Mouse (Mus musculus): ENCODE results near the gene Pts. TPM values are rescaled to one million over a fixed set of nuclear protein-coding genes. Genes with fewer than 3 reads are reported as not detected.

Gene Pts
- polyA plus RNA-seq, 2 experiments = 64.2 to 64.3 TPM

GRCm38 (mm10) chr9:50500467-50500973 lies 28.0 kb downstream of the Pts start:
- no peak for TF ChIP-seq POLR2A (IDR thresholded peaks at IDR 0.05; ENCODE audit: borderline replicate concordance, extremely low read depth, insufficient read depth, insufficient read length)
- H3K4me1 ChIP-seq (ENCODE audit: control insufficient read depth, insufficient read depth, low read length) = no peaks in the 10 kb centered on the region
- no peak for DNase-seq (ENCODE audit: low spot score)
- no peaks in the 10 kb centered on the region for H3K36me3 ChIP-seq (ENCODE audit: control insufficient read depth, insufficient read depth, low read length)
- 68% methylated on average over 15 of the region's 15 CpGs for WGBS
- no peak for ATAC-seq (ENCODE audit: low FRiP score, low read depth)
- H3K9me3 ChIP-seq (ENCODE audit: control insufficient read depth, low read length) = no peaks in the 10 kb centered on the region
- H3K27me3 ChIP-seq (ENCODE audit: control insufficient read depth, insufficient read depth, low read length) = no peaks in the 10 kb centered on the region
- peak overlapping the region; percentile 42 for H3K4me2 ChIP-seq (replicated peaks; ENCODE audit: low read depth, low read length, severe bottlenecking)
- no peak overlapping the region for H3K9ac ChIP-seq (ENCODE audit: low read depth, low read length, severe bottlenecking)
- H3K27ac ChIP-seq (replicated peaks; ENCODE audit: low read depth, low read length) = no peak overlapping the region
- peak overlapping the region; percentile 27 for H3K4me3 ChIP-seq (replicated peaks; ENCODE audit: low read length)

DNA sequence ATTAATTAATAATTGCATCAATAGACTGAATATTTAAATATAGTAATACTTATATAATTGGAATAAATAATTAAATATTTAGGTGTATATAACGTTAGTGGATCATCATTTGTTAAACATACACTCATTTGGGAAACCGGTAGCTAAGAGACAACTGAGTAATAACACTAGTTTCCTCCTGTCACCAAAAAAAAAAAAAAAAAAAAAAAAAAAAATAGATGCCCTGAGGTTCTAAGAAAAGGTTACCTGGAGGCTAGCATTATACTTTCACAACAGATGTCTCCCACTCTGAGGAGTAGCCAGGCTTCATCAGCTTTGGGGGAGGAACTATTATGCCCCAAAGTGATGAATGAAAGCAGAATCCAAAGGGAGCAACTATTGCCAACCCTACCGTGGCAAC lies 28.7 kb downstream of the Pts start:
- Histone ChIP-seq H3K4me3 (replicated peaks; ENCODE audit: low read length) (no peak overlapping the region), H3K27ac (replicated peaks; ENCODE audit: low read depth, low read length) (no peak overlapping the region), H3K4me1 (ENCODE audit: control insufficient read depth, insufficient read depth, low read length) (no peaks in the 10 kb centered on the region), H3K9ac (ENCODE audit: low read depth, low read length, severe bottlenecking) (no peak overlapping the region), H3K27me3 (ENCODE audit: control insufficient read depth, insufficient read depth, low read length) (no peaks in the 10 kb centered on the region), H3K9me3 (ENCODE audit: control insufficient read depth, low read length) (no peaks in the 10 kb centered on the region), H3K36me3 (ENCODE audit: control insufficient read depth, insufficient read depth, low read length) (no peaks in the 10 kb centered on the region), H3K4me2 (replicated peaks; ENCODE audit: low read depth, low read length, severe bottlenecking) (no peak overlapping the region)
- ATAC-seq (ENCODE audit: low FRiP score, low read depth) = no peak
- no peak for TF ChIP-seq POLR2A (IDR thresholded peaks at IDR 0.05; ENCODE audit: borderline replicate concordance, extremely low read depth, insufficient read depth, insufficient read length)
- DNase-seq (ENCODE audit: low spot score) = no peak
- WGBS = 92% methylated on average over 3 of the region's 3 CpGs

GRCm38 (mm10) chr9:50498815-50499214 lies 29.7 kb downstream of the Pts start:
- no peak overlapping the region for H3K9ac ChIP-seq (ENCODE audit: low read depth, low read length, severe bottlenecking)
- no peak overlapping the region for H3K4me2 ChIP-seq (replicated peaks; ENCODE audit: low read depth, low read length, severe bottlenecking)
- no peaks in the 10 kb centered on the region for H3K4me1 ChIP-seq (ENCODE audit: control insufficient read depth, insufficient read depth, low read length)
- DNase-seq (ENCODE audit: low spot score) = no peak
- ATAC-seq (ENCODE audit: low FRiP score, low read depth) = no peak
- no peaks in the 10 kb centered on the region for H3K27me3 ChIP-seq (ENCODE audit: control insufficient read depth, insufficient read depth, low read length)
- 81% methylated on average over 16 of the region's 16 CpGs for WGBS
- no peaks in the 10 kb centered on the region for H3K9me3 ChIP-seq (ENCODE audit: control insufficient read depth, low read length)
- H3K27ac ChIP-seq (replicated peaks; ENCODE audit: low read depth, low read length) = no peak overlapping the region
- TF ChIP-seq POLR2A (IDR thresholded peaks at IDR 0.05; ENCODE audit: borderline replicate concordance, extremely low read depth, insufficient read depth, insufficient read length) = no peak
- H3K36me3 ChIP-seq (ENCODE audit: control insufficient read depth, insufficient read depth, low read length) = no peaks in the 10 kb centered on the region
- H3K4me3 ChIP-seq (replicated peaks; ENCODE audit: low read length) = no peak overlapping the region

GRCm38 (mm10) chr9:50497536-50497935 lies 31.0 kb downstream of the Pts start:
- H3K27ac ChIP-seq (replicated peaks; ENCODE audit: low read depth, low read length) = no peak overlapping the region
- H3K36me3 ChIP-seq (ENCODE audit: control insufficient read depth, insufficient read depth, low read length) = no peaks in the 10 kb centered on the region
- H3K4me1 ChIP-seq (ENCODE audit: control insufficient read depth, insufficient read depth, low read length) = no peaks in the 10 kb centered on the region
- no peak for TF ChIP-seq POLR2A (IDR thresholded peaks at IDR 0.05; ENCODE audit: borderline replicate concordance, extremely low read depth, insufficient read depth, insufficient read length)
- no peak overlapping the region for H3K4me2 ChIP-seq (replicated peaks; ENCODE audit: low read depth, low read length, severe bottlenecking)
- no peak for DNase-seq (ENCODE audit: low spot score)
- no peaks in the 10 kb centered on the region for H3K27me3 ChIP-seq (ENCODE audit: control insufficient read depth, insufficient read depth, low read length)
- WGBS = 89% methylated on average over 2 of the region's 2 CpGs
- H3K9ac ChIP-seq (ENCODE audit: low read depth, low read length, severe bottlenecking) = no peak overlapping the region
- ATAC-seq (ENCODE audit: low FRiP score, low read depth) = no peak
- H3K4me3 ChIP-seq (replicated peaks; ENCODE audit: low read length) = no peak overlapping the region
- H3K9me3 ChIP-seq (ENCODE audit: control insufficient read depth, low read length) = no peaks in the 10 kb centered on the region

- no peak for TF ChIP-seq POLR2A (IDR thresholded peaks at IDR 0.05; ENCODE audit: borderline replicate concordance, extremely low read depth, insufficient read depth, insufficient read length)
- no peaks in the 10 kb centered on the region for H3K36me3 ChIP-seq (ENCODE audit: control insufficient read depth, insufficient read depth, low read length)
- H3K27me3 ChIP-seq (ENCODE audit: control insufficient read depth, insufficient read depth, low read length) = no peaks in the 10 kb centered on the region
- no peak overlapping the region for H3K4me3 ChIP-seq (replicated peaks; ENCODE audit: low read length)
- H3K27ac ChIP-seq (replicated peaks; ENCODE audit: low read depth, low read length) = no peak overlapping the region
- ATAC-seq (ENCODE audit: low FRiP score, low read depth) = no peak
- WGBS = 58% methylated on average over 6 of the region's 6 CpGs
- no peaks in the 10 kb centered on the region for H3K9me3 ChIP-seq (ENCODE audit: control insufficient read depth, low read length)
- H3K9ac ChIP-seq (ENCODE audit: low read depth, low read length, severe bottlenecking) = no peak overlapping the region
- DNase-seq (ENCODE audit: low spot score) = no peak
- H3K4me2 ChIP-seq (replicated peaks; ENCODE audit: low read depth, low read length, severe bottlenecking) = no peak overlapping the region
- no peaks in the 10 kb centered on the region for H3K4me1 ChIP-seq (ENCODE audit: control insufficient read depth, insufficient read depth, low read length)
These were observed 31.4 kb downstream of the Pts start for GRCm38 (mm10) chr9:50497076-50497475.

DNA sequence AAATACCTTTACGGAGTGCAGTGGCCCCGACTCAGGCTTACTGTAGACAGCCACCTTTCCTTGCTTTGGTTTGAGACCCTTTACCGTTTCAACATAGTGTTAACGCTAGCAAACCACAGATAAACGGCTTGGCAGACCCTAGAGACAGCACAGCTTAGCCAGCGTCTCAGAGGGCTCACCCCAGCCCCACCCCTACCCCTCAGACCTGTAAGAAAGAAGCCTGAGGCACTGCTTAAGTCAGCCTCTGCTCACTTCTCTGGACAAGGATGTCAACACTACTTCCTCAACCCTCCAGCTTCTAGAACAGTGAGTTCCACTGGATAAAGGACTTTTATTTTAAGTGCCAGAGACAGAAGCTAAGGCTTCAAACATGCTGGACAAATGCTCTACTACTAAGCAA lies 32.0 kb downstream of the Pts start:
- H3K36me3 ChIP-seq (ENCODE audit: control insufficient read depth, insufficient read depth, low read length) = no peaks in the 10 kb centered on the region
- H3K27ac ChIP-seq (replicated peaks; ENCODE audit: low read depth, low read length) = no peak overlapping the region
- no peak for TF ChIP-seq POLR2A (IDR thresholded peaks at IDR 0.05; ENCODE audit: borderline replicate concordance, extremely low read depth, insufficient read depth, insufficient read length)
- H3K4me1 ChIP-seq (ENCODE audit: control insufficient read depth, insufficient read depth, low read length) = no peaks in the 10 kb centered on the region
- no peaks in the 10 kb centered on the region for H3K27me3 ChIP-seq (ENCODE audit: control insufficient read depth, insufficient read depth, low read length)
- no peak for ATAC-seq (ENCODE audit: low FRiP score, low read depth)
- no peak for DNase-seq (ENCODE audit: low spot score)
- no peak overlapping the region for H3K4me3 ChIP-seq (replicated peaks; ENCODE audit: low read length)
- no peaks in the 10 kb centered on the region for H3K9me3 ChIP-seq (ENCODE audit: control insufficient read depth, low read length)
- H3K4me2 ChIP-seq (replicated peaks; ENCODE audit: low read depth, low read length, severe bottlenecking) = no peak overlapping the region
- no peak overlapping the region for H3K9ac ChIP-seq (ENCODE audit: low read depth, low read length, severe bottlenecking)
- 32% methylated on average over 6 of the region's 6 CpGs for WGBS
